Mouse (Mus musculus) T-helper 2 cell (primary cell): ENCODE data around the gene Nup153.

Source experiments
- in situ Hi-C: fragments of 300-600 bp; cut with MboI, MseI; formaldehyde crosslinking; loops from one replicate; pipeline ENCODE4 v1.15.1; 2025; ENCODE audit warnings: high pct_unique_total_duplicates

The Nup153 gene

GRCm38 (mm10) chr13:46669620-46670271, 58.0 kb downstream of the Nup153 start:
- in situ Hi-C loops = no loop called here

- in situ Hi-C loops = no loop called here
Measured at GRCm38 (mm10) chr13:46669048-46669619, 58.6 kb downstream of the Nup153 start, which contains the start of gene Fam8a1. Gene Fam8a1 (plus strand): TSS chr13:46669522.

- in situ Hi-C loops = no loop called here
Measured at GRCm38 (mm10) chr13:46663461-46663964, 64.2 kb downstream of the Nup153 start.

- in situ Hi-C loops = no loop called here
Measured at GRCm38 (mm10) chr13:46659211-46659610, 68.5 kb downstream of the Nup153 start.

- in situ Hi-C loops = no loop called here
Measured at GRCm38 (mm10) chr13:46654566-46654965, 73.2 kb downstream of the Nup153 start.

- in situ Hi-C loops = no loop called here
Measured at GRCm38 (mm10) chr13:46653671-46654070, 74.1 kb downstream of the Nup153 start.

DNA sequence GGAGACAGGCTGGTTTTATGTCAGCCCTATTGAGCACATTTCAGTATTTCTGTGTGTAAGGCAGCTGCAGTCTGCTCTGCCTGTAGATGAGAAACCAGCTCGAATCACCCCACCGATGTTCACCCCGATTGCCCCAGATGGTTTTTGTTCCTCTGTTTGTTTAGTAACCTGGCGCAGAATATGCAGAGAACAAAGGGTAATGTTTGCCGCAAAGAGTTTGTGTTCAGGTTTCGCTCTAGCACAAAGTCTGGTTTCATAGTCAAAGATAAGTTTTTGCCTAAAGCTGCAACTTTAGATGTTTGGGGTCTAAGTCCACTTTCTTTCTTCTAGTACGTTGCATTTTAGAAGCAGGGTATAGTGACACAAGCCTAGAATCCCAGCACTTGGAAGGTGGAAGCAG, 75.1 kb downstream of the Nup153 start:
- in situ Hi-C loops = no loop called here

DNA sequence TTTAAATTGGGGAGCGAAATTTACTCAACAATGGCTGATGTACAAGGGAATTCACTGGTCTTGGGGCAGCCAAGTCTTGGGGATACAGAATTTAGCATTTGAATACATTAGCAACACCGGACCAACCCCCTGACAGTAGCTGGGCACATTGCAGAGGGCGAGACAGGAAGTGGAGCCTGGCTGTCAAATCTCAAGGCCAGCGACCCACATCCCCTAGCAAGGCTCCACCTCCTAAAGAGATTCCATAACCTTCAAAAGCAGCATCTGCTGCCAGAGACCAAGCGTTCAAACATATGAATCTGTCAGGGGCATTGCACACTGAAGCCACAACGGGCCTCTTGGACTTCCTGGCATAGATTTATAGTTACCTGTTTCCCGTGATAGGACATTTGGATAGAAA, 75.9 kb downstream of the Nup153 start:
- in situ Hi-C loops = no loop called here

- in situ Hi-C loops = loop anchor here (25.0 kb wide), 1 partner anchor 333 kb away; no protein-coding TSS in a partner anchor
Measured at GRCm38 (mm10) chr13:46645476-46645875, 82.3 kb downstream of the Nup153 start.

DNA sequence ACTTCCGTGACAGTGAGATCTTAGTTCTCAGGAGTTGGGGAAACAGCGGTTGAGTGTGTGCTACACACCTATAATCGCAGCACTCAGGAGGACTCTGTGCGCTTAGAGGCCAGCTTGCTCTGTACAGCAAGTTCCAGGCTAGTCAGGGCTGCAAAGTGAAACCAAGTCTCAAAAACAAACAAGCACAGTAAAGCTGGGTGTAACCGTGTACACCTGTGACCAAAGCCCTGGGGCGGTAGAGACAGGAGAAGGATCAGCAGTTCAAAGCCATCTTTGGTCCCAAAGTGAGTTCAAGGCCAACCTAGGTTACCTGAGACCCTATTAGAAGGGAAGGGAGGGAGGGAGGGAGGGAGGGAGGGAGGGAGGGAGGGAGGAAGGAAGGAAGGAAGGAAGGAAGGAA, 83.6 kb downstream of the Nup153 start:
- in situ Hi-C loops = loop anchor here (25.0 kb wide), 1 partner anchor 332 kb away; no protein-coding TSS in a partner anchor

GRCm38 (mm10) chr13:46642318-46642717, 85.4 kb downstream of the Nup153 start:
- in situ Hi-C loops = loop anchor here (25.0 kb wide), 1 partner anchor 330 kb away; no protein-coding TSS in a partner anchor

DNA sequence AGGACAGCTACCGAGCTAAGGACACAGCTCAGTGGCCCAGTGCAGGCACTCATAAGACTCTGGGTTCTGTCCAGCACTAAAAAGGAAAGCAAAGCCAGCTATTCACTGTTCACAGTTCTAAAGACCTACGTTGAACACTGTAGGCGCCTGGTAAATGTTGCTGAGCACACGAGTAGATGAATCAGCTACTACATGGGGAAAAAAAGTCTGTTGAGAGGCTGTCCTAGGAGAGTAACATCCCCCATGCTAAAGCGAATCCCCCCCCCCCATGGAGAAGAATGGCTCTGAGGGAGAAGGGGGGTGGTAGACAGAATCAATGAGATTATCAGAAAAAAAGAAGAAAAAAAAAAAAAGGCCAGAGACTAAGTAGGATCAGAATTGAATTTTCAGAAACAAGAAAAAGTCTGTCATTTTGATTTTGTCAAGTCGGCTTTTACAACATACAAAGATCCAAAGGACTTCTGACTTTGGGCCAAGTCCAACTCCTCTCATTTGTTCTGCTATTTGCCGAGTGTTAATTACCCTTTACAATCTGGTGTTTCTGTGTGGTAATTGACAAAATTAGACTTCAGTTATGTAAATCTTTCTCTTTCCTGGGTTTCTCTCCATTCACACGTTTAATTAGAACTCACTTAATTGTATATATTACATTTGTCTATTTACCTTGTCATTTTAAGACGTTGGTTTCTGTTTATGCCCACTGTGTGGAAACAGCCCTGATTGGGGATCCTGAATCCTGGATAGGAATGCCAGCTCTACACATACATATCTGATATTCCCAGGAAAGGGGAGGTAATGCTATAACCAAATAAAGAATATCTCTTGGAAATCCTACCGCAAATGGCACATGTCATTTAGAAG, 86.9 kb downstream of the Nup153 start:
- in situ Hi-C loops = loop anchor here (25.0 kb wide), 1 partner anchor 329 kb away; no protein-coding TSS in a partner anchor

- in situ Hi-C loops = loop anchor here (25.0 kb wide), 1 partner anchor 322 kb away; no protein-coding TSS in a partner anchor
Measured at GRCm38 (mm10) chr13:46634133-46634488, 93.6 kb downstream of the Nup153 start.

- in situ Hi-C loops = loop anchor here (25.0 kb wide), 1 partner anchor 321 kb away; no protein-coding TSS in a partner anchor
Measured at GRCm38 (mm10) chr13:46633320-46634132, 94.2 kb downstream of the Nup153 start.

GRCm38 (mm10) chr13:46632796-46633195, 94.9 kb downstream of the Nup153 start:
- in situ Hi-C loops = loop anchor here (25.0 kb wide), 1 partner anchor 320 kb away; no protein-coding TSS in a partner anchor
